Mouse (Mus musculus) testis, postnatal 14 days (tissue): ENCODE results near the gene Sh3bp1.

Experiments
- DNase-seq: peaks from one replicate; pipeline ENCODE4 v3.0.0; 2021; ENCODE audit warnings: low spot score

Gene Sh3bp1

DNA sequence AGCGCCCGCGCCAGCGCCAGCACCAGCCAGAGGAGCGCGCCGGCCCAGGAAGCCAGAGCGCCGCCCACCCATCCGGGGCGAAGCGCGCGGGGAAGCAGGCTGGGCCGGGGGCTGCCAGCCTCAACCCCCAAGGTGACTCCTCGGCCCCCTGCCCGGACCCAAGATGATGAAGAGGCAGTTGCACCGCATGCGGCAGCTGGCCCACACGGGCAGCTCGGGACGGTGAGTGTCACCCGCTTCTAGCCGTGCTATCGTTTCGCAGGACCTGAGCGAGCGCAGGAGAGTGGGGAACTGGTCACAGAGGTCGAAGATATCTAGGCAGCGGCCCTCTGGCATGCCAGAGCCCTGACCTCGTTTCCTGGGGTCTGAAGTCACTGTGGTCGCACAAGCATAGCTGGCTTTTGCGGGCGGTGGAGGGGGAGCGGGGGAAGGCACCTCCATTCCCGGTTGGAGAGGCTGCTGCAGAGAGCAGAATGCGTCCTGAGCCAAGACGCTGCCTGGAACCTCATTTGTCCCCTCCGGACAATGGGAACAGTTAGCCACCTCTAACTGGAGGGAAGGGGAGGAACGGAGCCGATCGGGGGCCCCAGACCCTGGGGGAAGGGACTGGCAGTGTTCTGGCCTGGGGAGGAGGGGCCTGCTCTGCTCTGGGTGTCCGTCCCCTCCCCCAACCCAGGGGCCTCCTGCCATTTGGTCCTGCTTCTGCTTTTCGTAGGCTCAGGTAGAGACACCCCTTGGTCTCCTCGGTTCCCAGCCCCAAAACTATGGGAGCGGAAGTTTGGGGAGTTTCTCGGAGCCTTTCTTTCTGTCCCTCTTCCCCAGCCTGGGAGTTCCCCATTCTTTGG is at the start of gene Sh3bp1:
TSS of gene Sh3bp1 (plus strand) at position 29 of the 845 bp plus-strand sequence.
- DNase-seq = peak; percentile 50

- DNase-seq = no peak
Measured at GRCm38 (mm10) chr15:78850059-78850824, 49.3 kb upstream of the Sh3bp1 start.

DNA sequence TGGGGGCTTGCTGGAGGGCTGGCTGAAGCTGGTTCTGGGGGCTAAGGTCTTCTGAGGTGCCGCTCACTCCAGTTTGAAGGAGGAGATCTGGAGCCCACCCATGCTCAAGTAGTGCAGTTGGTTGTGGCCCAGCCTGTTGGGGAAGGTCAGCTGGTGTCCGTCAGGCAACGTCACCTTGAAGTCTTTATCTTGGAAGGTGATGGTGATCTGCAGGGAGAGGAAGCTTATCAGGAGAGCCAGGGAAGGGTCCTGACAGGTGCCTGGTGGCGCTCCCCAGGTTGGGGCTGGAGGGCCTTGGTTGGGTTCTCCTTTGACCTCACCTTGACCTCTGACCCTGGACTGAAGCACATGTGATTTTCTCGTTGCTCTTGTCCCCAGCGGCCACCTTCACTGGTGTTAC is 48.6 kb upstream of the Sh3bp1 start:
- DNase-seq = no peak

- DNase-seq = peak; percentile 80
Measured at GRCm38 (mm10) chr15:78851505-78852153, 47.9 kb upstream of the Sh3bp1 start.

GRCm38 (mm10) chr15:78855303-78855965 is 44.1 kb upstream of the Sh3bp1 start, which contains the start of gene Lgals2:
TSS of gene Lgals2 (minus strand) at chr15:78855529.
- DNase-seq = no peak

GRCm38 (mm10) chr15:78857009-78857408 is 42.6 kb upstream of the Sh3bp1 start:
- no peak for DNase-seq

DNA sequence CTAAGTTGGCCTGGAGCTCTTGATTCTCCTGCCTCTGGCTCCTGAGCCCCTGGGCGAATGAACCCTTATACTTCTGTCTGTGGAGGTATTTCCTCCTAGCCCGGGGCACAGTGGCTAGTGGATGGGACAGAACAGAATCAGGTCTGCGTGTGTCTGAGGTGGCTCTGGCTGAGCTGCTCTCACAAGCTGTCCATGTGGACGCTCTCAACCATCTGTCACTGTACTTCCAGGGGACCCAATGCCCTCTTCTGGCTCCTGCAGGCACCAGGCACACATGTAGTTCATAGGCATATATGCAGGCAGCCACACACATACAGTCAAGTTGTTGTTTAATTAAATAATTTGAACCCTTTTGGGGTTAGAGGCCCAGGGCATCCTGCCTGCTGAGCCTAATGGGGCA is 40.3 kb upstream of the Sh3bp1 start:
- no peak for DNase-seq

GRCm38 (mm10) chr15:78859714-78860113 is 39.9 kb upstream of the Sh3bp1 start:
- DNase-seq = no peak

DNA sequence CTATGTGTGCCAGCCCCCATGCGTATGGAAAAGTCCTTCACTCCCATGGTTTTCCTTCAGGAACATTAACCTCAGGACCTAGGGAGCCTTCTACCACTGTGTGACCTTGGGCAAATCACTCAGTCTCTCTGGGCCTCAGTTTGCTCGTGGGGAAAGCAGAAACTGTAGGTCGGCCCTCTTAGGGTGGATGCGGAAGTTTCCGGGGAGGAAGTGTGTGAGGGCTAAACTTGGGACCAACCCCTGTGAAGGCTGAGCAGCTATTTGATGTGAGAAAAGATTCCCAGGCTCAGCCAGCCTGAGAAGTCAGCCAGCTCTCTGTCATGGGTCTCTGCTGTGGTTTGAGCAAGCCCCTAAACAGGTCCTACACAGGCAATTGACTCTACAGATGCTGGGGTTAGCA is 37.3 kb upstream of the Sh3bp1 start:
- no peak for DNase-seq

DNA sequence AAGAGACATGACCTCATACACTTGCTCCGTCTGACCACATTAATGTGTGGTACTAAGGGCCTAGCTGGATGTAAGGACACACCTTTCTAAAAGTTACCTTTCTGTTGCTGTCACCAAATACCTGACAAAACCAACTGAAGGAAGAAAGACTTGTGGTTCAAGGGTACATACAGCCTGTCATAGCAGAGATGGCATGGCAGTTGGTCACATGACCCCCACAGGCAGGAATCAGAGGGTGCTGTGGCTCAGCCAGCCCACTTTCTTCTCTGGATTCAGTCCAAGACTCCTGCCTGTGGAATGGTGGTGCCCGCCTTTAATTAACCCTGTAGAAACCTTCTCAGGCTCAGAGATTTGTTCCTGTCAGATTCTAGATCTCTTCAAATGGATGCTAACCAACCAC is 36.4 kb upstream of the Sh3bp1 start:
- no peak for DNase-seq

DNA sequence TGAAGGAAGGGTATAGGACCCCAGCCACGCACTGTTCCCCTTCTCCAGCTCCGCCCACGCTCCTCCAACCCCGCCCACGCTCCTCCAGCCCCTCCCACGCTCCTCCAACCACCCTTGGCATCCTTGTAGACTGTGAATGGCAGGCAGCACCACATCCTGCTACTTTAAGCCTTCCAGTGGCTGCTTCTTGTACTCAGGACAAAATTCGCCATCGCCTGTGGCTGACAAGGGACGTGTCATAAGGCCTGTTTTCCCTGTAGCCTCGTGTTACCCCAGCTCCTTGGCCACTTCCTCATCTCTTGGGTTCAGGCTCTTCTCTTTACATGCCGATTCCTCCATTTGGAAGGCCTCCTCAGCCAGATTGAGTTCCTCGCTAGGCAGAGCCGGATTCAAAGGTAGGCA is 35.7 kb upstream of the Sh3bp1 start:
- peak; percentile 57 for DNase-seq

DNA sequence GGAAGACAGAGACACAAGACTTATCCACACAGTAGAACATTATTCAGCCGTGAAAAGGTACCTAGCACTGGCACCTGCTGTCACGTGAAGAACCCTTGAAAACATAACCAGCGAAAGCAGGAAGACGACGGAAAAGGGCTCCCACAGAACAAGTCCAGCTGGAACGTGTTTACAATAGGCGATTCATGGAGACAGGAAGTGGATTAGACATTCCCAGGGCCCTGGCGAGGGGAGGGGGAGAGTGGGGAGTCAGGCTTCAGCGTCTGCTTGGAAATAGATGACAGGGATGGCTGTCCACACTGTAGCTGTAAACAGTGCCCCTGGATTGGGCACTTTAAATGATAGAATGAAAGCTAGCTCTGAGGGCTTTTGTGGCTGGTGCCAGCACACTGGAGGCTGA is 31.2 kb upstream of the Sh3bp1 start:
- DNase-seq = no peak

GRCm38 (mm10) chr15:78868826-78869233 is 30.7 kb upstream of the Sh3bp1 start:
- DNase-seq = no peak

DNA sequence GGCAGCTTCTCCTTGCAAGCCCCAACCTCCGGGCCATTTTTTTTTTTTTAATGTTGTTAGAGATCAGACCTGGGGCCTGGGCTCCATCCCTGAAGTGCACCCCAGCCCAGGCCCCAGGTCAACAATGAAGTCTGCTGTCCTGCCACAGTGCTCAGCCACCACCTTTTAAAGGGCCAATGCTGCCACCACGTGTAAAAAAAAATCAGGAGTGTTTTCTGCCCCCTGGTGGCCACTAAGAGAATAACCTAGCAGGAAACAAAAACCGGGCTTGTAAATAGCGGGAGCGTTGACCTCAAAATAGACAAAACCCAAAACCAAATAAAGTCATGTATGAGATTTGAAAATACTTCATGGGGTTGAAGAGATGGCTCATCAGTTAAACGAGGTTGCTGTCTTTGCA is 29.8 kb upstream of the Sh3bp1 start:
- DNase-seq = no peak

DNA sequence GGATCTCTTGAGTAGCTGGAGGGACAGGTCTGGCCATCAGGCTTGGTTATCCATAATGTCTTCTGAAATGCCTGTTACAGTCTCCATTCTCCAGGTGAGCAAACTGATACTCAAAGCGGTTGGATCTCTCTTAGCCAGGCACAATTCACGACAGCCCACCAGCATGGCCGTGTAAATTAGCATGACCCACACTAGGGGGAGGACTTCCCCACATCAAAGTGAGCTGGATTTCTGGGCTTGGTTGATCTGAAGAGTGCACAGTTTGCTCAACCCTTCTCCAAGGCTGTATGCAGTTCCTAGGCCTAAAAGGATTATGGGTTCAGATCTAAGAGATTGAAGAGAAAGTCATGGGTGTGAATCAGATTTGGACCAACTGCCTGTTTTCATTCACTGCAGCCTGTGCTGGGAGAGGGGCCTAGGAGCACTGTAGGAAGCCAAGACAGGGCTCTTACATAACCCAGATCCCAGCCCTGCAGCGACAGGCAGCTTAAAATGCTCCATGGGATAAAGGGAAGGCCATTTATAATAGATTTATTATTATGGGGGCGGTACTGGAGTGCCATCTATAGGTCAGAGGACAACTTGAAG is 27.5 kb upstream of the Sh3bp1 start:
- DNase-seq = no peak

- DNase-seq = no peak
Measured at GRCm38 (mm10) chr15:78873803-78874435, 25.6 kb upstream of the Sh3bp1 start.

DNA sequence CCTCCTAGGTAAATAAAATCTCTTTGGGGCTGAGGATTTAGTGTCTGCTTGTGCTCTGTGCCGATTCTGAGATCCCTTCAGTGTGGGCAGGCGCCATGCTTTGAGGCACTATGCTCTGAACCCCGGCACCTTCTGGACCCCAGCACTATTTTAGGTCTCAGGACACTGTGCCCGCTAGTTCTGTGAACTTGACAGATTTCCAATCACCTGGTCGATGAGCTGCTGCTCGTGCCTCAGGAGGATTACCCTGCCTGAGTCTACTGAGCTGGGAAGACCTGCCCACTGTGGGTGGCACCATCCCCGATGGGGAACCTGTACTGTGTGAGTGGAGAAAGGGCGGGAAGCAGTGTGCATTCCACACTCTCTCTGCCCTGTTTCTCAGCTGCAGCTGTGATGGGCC is 24.6 kb upstream of the Sh3bp1 start:
- no peak for DNase-seq

GRCm38 (mm10) chr15:78875537-78875936 is 24.0 kb upstream of the Sh3bp1 start:
- no peak for DNase-seq

DNA sequence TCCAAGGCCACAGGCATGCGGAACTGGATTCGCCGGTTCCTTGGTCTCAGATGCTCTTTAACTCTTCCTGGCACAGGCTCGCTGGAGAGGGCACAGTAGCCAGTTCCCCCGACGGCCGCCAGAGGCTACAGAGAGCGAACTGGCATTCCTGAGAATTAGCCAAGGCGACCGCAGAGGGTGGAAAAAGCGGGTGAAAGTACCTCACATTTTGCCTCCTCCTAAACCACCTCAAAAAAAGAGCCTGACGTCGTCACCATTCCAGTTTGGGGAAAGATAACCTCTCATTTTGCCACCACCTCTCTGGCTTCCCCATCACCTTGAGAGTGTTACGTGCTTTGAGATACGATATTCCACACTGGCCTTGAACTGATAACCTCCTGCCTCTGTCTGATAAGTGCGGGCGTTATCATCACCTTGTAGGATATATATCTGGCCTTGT is 23.3 kb upstream of the Sh3bp1 start:
- peak; percentile 79 for DNase-seq

DNA sequence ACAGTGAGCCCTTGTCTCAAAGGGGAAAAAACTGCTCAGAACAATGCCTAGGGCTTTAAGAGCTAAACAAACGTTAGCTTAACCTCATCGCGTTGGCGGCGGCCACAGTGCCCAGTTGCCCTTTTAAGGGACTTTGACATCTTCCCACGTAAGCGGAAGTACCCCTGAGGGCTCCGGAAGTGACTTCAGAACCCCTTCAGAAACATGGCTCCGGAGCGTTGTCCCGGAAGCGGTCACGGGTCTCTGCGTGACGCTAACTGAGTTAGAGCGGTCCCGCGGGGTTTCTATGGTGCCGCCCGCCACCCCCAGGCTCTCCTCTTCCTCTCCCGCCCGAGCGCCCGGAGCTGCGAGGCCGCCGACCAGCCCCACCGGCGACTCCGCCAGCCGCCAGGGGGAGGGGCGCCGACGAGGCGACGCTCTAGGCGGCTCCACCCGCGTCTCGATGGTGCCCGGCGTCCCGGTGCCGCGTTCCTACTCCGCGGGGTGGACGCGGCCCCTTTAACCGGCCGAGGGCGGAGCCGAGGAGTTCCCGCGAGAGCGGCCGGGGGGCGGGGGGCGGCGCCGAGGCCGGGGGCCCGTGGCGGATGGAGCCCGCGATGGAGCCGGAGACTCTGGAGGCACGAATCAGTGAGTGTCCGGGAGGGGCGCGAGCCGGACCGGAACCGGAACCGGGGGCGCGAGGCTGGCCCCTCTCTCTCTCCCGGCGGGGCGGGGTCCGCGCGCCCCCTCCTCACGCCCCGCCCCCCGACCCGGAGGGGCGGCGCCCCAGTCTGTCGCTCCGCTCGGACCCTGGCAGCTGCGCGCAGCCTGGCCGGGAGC is 22.4 kb upstream of the Sh3bp1 start, which contains the start of gene Gga1:
TSS of gene Gga1 (plus strand) at position 200 of the 819 bp plus-strand sequence.
- DNase-seq = peak; percentile 93
